In the genomic region with DNA sequence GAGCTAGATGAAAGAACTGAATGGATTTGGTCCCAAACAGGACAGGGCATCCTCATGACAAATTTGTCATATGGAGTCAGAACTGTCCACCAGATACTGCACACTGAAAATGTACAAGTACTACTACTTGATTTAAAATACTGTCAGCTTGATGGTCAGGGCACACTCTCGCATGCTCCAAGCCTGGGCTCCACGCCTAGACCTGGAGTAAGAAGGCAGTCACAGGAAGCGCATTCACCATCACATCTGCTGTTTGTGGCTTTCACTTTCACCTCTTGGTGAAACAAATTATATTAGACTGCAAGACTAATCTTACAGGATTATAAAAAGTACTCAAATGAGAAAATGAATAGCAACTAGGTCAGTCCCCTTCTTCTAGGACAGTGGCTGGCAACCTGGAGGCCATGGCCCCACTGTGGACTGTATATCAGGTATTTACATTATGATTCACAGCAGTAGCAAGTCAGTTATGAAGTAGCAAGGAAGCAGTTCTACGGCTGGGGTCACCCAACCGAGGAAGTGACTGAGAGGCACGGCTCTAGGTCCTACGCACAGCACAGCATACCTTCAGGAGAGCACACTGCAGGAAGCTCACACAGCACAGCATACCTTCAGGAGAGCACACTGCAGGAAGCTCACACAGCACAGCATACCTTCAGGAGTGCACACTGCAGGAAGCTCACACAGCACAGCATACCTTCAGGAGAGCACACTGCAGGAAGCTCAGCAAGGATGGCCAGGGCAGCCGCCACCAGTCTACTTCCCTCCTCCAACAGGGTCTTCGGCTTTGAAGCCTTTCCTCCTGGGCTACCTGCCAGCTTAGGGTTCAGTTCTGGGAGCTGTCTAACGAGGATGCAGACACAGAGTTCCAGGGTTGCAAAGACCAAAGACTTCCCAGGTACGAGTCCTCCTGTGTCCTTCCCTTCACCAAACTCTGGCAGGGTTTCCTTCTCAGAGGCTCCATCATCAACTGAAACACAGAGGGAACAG, we compare ENCODE assay signal across 13 mouse cellular contexts. TPM values are rescaled to one million over a fixed set of nuclear protein-coding genes. Genes with fewer than 3 reads are reported as not detected.
DNase-seq lines count a peak whose midpoint lies in the region; ATAC-seq lines count a peak whose summit lies in the region.
"Had no signal": no experiment of that assay in that cellular context is flagged by ENCODE, and none has a peak within 500 bp of the region (broad histone marks: within the 10 kb centered on the region; RNA-seq: fewer than 3 reads in every experiment).

No protein-coding gene starts in this region.

- no peak overlapping the region for H3K4me2 ChIP-seq in kidney, embryonic 15.5 days

- ATAC-seq in kidney, embryonic 15.5 days (replicated peaks; ENCODE audit: low FRiP score) = no peak
- peak; percentile 51 for ATAC-seq in common myeloid progenitor, adult 5-6 weeks (replicated peaks; ENCODE audit: low read depth, poor library complexity, severe bottlenecking)
- ATAC-seq: hindbrain, embryonic 16.5 days had no signal

- H3K27ac ChIP-seq in kidney, embryonic 15.5 days = 0 out of 2 replicates have a peak overlapping the region, but pooled peaks have one; percentile 27
- H3K27ac ChIP-seq: forebrain, embryonic 10.5 days had no signal

- no peak overlapping the region for H3K9ac ChIP-seq in kidney, embryonic 15.5 days

- no peaks in the 10 kb centered on the region for H3K4me1 ChIP-seq in kidney, embryonic 15.5 days
- H3K4me1 ChIP-seq: forebrain, embryonic 10.5 days had no signal

- H3K4me3 ChIP-seq in kidney, embryonic 15.5 days (replicated peaks) = no peak overlapping the region
- H3K4me3 ChIP-seq: forebrain, embryonic 10.5 days; myocyte had no signal

- H3K36me3 ChIP-seq in kidney, embryonic 15.5 days = peaks cover 70% of the 10 kb centered on the region
- no peaks in the 10 kb centered on the region for H3K36me3 ChIP-seq in splenic B cell, adult 2 months (ENCODE audit: control insufficient read depth, insufficient read depth, low read length, poor library complexity, severe bottlenecking)

- WGBS in kidney, embryonic 15.5 days = 82% methylated on average over 11 of the region's 11 CpGs

- no peak for DNase-seq in kidney, postnatal 25 days
- DNase-seq in B cell, adult 2 months = peak; percentile 61 to 63
- DNase-seq in splenic B cell, adult 2 months (ENCODE audit: low read depth, low spot score) = peak; percentile 73
- no peak for DNase-seq in adrenal gland, adult 8-10 months
- DNase-seq in frontal cortex, postnatal 36 days (ENCODE audit: low spot score in 2 of 2) = no peak
- DNase-seq in layer of hippocampus, postnatal 14 days (ENCODE audit: low spot score in 2 of 2) = no peak
- DNase-seq: left cerebral cortex, postnatal 4 days; lung, postnatal 4 days had no signal

- H3K9me3 ChIP-seq in kidney, embryonic 15.5 days (replicated peaks) = no peaks in the 10 kb centered on the region
- H3K9me3 ChIP-seq: forebrain, embryonic 10.5 days had no signal

- H3K27me3 ChIP-seq in kidney, embryonic 15.5 days = no peaks in the 10 kb centered on the region
- H3K27me3 ChIP-seq in splenic B cell, adult 2 months (ENCODE audit: control insufficient read depth, insufficient read depth, low read length, poor library complexity, severe bottlenecking) = no peaks in the 10 kb centered on the region

RNA-seq across cellular contexts. Expression of a gene that starts 58.3 kb away (rescaled TPM):
- 36.4 and 40.8 TPM in 2 replicates for polyA plus RNA-seq in kidney, embryonic 15.5 days (2015; fragmentation: Nextera tagmentation; extraction: Ambion mirVana)
- 130 and 143 TPM in 2 replicates for total RNA-seq in common myeloid progenitor, adult 5-6 weeks (2017)
- total RNA-seq in adrenal gland, adult 8-10 months (2022) = 100 to 1,000 TPM in 1 of 4 experiments, 10 to 100 TPM in 3; 89.8 to 101 (median 93.6) TPM
- 10 to 100 TPM; 81.7 to 85.4 TPM for total RNA-seq in layer of hippocampus, postnatal 14 days (2021)

Comparison
In these comparisons a context has a peak if more than half of its experiments do, and no peak if none do; other contexts are left out.
1. DNase-seq: peak in B cell, adult 2 months (2 of 2) and splenic B cell, adult 2 months (single experiment); none in kidney, postnatal 25 days (0 of 2), adrenal gland, adult 8-10 months (single experiment), frontal cortex, postnatal 36 days (0 of 2) and layer of hippocampus, postnatal 14 days (0 of 2).